Mouse (Mus musculus) liver, postnatal 0 days (tissue): ENCODE data around the gene Fermt3.

Experiments used
- CTCF ChIP-seq: sonication (generic); IDR thresholded peaks from 2 replicates; pipeline ENCODE4 v1.5.1; 2016; ENCODE audit warnings: antibody characterized with exemption, low read depth
- EP300 ChIP-seq: IDR thresholded peaks from 2 replicates; pipeline ENCODE4 v1.6.1; 2016; ENCODE audit warnings: antibody characterized with exemption, low read depth, mild to moderate bottlenecking

- TF ChIP-seq EP300 = no peak
- TF ChIP-seq CTCF = peak; percentile 93
These were observed 964 bp upstream of the Fermt3 start for GRCm38 (mm10) chr19:7020224-7020641.
